Mouse (Mus musculus) MEL (cell line): Measurements from ENCODE around the gene Spint2.

ENCODE experiments used
- CHD2 ChIP-seq: IDR thresholded peaks from 2 replicates; pipeline ENCODE4 v1.6.1; 2011; ENCODE audit warnings: low read length, improper control_type of control experiment
- CTCF ChIP-seq, 3 experiments: IDR thresholded peaks in 2 of 3; conservative IDR thresholded peaks in 1 of 3; 2 replicates each; pipeline ENCODE4 v1.5.1; 2011 to 2012; ENCODE audit warnings: low read length in 3 of 3, low read depth in 2 of 3, mild to moderate bottlenecking in 2 of 3, improper control_type of control experiment in 1 of 3, inconsistent platforms in 1 of 3, mixed read lengths in 1 of 3, moderate library complexity in 1 of 3; ENCODE audit not compliant: control insufficient read depth in 1 of 3, insufficient read depth in 1 of 3, poor library complexity in 1 of 3, severe bottlenecking in 1 of 3
- EP300 ChIP-seq, 2 experiments: IDR thresholded peaks; 2 replicates each; pipeline ENCODE4 v1.6.1; 2011; ENCODE audit warnings: improper control_type of control experiment in 2 of 2, low read length in 2 of 2, low read depth in 1 of 2, mild to moderate bottlenecking in 1 of 2
- ETS1 ChIP-seq: IDR thresholded peaks from 2 replicates; pipeline ENCODE4 v1.6.1; 2012; ENCODE audit warnings: low read depth, mild to moderate bottlenecking, inconsistent platforms, low read length, improper control_type of control experiment, moderate library complexity
- GATA1 ChIP-seq: IDR thresholded peaks from 2 replicates; pipeline ENCODE4 v1.6.1; 2011; ENCODE audit warnings: low read depth, low read length, improper control_type of control experiment
- KAT2A ChIP-seq: conservative IDR thresholded peaks from 2 replicates; pipeline ENCODE4 v1.6.1; 2012; ENCODE audit warnings: low read depth, low read length, improper control_type of control experiment, inconsistent platforms
- MAX ChIP-seq: IDR thresholded peaks from 2 replicates; pipeline ENCODE4 v1.6.1; 2011; ENCODE audit warnings: low read length, improper control_type of control experiment
- MYC ChIP-seq: IDR thresholded peaks from 2 replicates; pipeline ENCODE4 v1.6.1; 2011; ENCODE audit warnings: low read depth, mild to moderate bottlenecking, low read length, improper control_type of control experiment, moderate library complexity
- POLR2A ChIP-seq, 2 experiments: IDR thresholded peaks; 2 replicates each; pipeline ENCODE4 v1.6.1; 2011 to 2012; ENCODE audit warnings: low read length in 2 of 2, mild to moderate bottlenecking in 2 of 2, control low read depth in 1 of 2, improper control_type of control experiment in 1 of 2, low read depth in 1 of 2, moderate library complexity in 1 of 2; ENCODE audit not compliant: control insufficient read depth in 1 of 2, insufficient read depth in 1 of 2, poor library complexity in 1 of 2
- TBP ChIP-seq: IDR thresholded peaks from 2 replicates; pipeline ENCODE4 v1.8.0; 2011; ENCODE audit warnings: low read depth, low read length, improper control_type of control experiment
- USF1 ChIP-seq: IDR thresholded peaks from 2 replicates; pipeline ENCODE4 v1.6.1; 2014; ENCODE audit warnings: low read depth, mild to moderate bottlenecking, inconsistent platforms, low read length, improper control_type of control experiment, moderate library complexity
- USF2 ChIP-seq, 2 experiments: IDR thresholded peaks; 2 replicates each; pipeline ENCODE4 v1.6.1; 2011 to 2012; ENCODE audit warnings: improper control_type of control experiment in 2 of 2, low read length in 2 of 2, borderline replicate concordance in 1 of 2, inconsistent platforms in 1 of 2, low read depth in 1 of 2, mild to moderate bottlenecking in 1 of 2; ENCODE audit not compliant: insufficient read depth in 1 of 2

DNA sequence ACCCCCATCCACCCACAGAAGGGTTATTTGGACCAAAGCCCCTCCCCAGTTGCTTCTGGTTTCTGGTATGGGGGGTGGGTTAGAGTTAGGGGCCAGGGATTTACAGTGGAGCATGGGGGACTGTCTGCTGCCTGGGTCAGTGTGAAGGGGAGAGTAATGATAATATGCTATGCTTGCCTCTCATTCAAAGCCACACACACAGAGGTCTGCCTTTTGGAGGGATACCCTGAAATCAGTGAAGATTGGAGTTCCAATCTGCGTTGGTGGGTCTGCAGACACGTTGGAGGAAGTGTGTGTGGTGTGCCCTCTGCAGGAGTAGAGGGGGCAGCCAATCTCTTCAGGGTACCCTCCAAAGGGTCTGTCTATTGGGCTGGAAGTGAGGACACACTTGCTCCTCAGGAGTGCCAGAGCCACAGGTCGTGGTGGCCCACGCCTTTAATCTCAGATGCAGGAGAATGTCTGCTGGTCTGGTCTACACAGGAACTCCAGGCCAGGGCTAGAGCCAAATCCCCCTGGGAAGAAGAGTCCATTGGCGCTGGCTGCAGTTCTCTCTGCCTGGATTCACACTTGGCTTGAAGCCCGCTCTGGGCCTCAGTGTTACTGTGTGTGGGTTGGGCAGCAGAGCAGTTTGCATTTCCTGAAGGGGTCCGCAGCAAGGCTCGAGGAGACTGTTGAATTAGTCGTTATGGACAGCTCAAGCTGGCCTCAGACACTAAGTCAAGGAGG is 23.7 kb upstream of the Spint2 start:
- TF ChIP-seq POLR2A (IDR thresholded peaks at IDR 0.05; ENCODE audit: control insufficient read depth in 1 of 2, insufficient read depth in 1 of 2, low read depth in 1 of 2, low read length in 2 of 2, poor library complexity in 1 of 2), result no peak
- no peak for TF ChIP-seq KAT2A
- TF ChIP-seq CTCF (IDR thresholded peaks at IDR 0.05 in 2 of 3, conservative IDR thresholded peaks at IDR 0.05 in 1 of 3; ENCODE audit: control insufficient read depth in 1 of 3, insufficient read depth in 1 of 3, low read depth in 2 of 3, low read length in 3 of 3, poor library complexity in 1 of 3, severe bottlenecking in 1 of 3), result no peak
- TF ChIP-seq EP300 (IDR thresholded peaks at IDR 0.05; ENCODE audit: low read depth in 1 of 2, low read length in 2 of 2), result no peak
- TF ChIP-seq USF1, result no peak
- no peak for TF ChIP-seq GATA1
- no peak for TF ChIP-seq CHD2
- no peak for TF ChIP-seq ETS1
- no peak for TF ChIP-seq USF2 (IDR thresholded peaks at IDR 0.05; ENCODE audit: borderline replicate concordance in 1 of 2, insufficient read depth in 1 of 2, low read depth in 1 of 2, low read length in 2 of 2)
- TF ChIP-seq MYC, result no peak
- TF ChIP-seq MAX, result no peak
- TF ChIP-seq TBP, result no peak
